Mouse (Mus musculus): Measurements from ENCODE around the gene Lpp.

DNA sequence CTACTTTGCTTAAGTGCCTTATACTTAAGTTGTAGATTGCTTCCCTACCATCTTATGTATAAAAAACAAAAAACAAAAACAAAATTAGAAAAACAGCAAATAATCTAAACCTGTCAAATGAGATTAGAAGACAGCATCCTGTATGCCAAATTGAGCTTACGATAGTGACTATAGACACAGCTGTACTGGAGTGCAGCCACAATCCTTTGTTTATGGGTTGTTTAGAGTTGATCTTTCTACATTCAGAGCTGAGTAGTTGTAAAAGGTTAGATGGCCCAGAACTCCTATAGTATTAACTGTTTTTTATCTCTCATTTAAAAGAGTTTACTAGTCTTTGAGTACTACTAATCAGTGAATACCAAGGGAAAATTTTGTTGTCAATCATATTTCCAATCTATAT lies 398.1 kb downstream of the Lpp start:
- TF ChIP-seq CTCF (IDR thresholded peaks at IDR 0.05; ENCODE audit: control insufficient read depth, insufficient read depth, low read length) (no peak), POLR2A (IDR thresholded peaks at IDR 0.05; ENCODE audit: borderline replicate concordance, control insufficient read depth, low read depth, low read length) (no peak)
